Mouse (Mus musculus) E14TG2a.4 (cell line): Measurements from ENCODE around the gene Lzts2.
"Not testable (repeated sequence)": the region's sequence is repeated elsewhere in the genome, so short reads cannot be mapped to it uniquely, and the experiment has no call there.

Experiments used
- H3K27me3 ChIP-seq: 2 replicates; pipeline ENCODE4 v1.6.1; 2014; ENCODE audit warnings: low read length, control low read depth; ENCODE audit not compliant: insufficient read depth
- H3K36me3 ChIP-seq: 2 replicates; pipeline ENCODE4 v1.6.1; 2014; ENCODE audit warnings: low read length, control low read depth; ENCODE audit not compliant: insufficient read depth
- H3K4me1 ChIP-seq: replicated peaks from 2 replicates; pipeline ENCODE4 v1.6.1; 2014; ENCODE audit warnings: low read depth, low read length, control low read depth
- H3K4me3 ChIP-seq: replicated peaks from 2 replicates; pipeline ENCODE4 v1.5.1; 2014; ENCODE audit warnings: mild to moderate bottlenecking, low read length
- H3K9me3 ChIP-seq: 2 replicates; pipeline ENCODE4 v1.6.1; 2014; ENCODE audit warnings: low read length, control low read depth
- CTCF ChIP-seq: conservative IDR thresholded peaks from 2 replicates; pipeline ENCODE4 v1.5.1; 2014; ENCODE audit warnings: low read length
- NANOG ChIP-seq: IDR thresholded peaks from 2 replicates; pipeline ENCODE4 v1.6.1; 2014; ENCODE audit warnings: borderline replicate concordance, low read length, mixed read lengths
- POU5F1 ChIP-seq: IDR thresholded peaks from 2 replicates; pipeline ENCODE4 v1.6.1; 2014; ENCODE audit warnings: low read length, borderline replicate concordance

Lzts2 gene

DNA sequence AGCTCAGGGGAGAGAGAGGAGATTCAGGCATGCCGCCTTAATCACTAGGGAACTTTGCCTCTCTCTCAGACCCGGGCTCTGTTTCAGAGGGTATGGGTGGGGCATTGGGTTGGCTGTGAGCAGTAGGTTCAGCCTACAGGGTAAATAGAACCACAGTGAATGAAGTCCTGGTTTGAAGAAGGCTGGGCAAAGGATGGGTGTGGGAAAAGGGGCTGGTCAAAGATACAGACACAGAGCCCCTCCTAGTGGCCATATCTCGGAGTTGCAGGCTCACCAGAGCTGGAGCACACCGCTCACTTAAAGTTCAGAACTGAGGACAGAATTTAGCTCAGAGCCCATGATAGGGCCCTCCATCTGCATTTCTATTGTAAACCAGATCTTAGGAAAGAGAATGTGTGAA is 17.6 kb downstream of the Lzts2 start:
- H3K4me1 ChIP-seq = peaks cover 71% of the 10 kb centered on the region
- peaks cover 11% of the 10 kb centered on the region for H3K36me3 ChIP-seq
- no peaks in the 10 kb centered on the region for H3K9me3 ChIP-seq
- no peak overlapping the region for H3K4me3 ChIP-seq
- H3K27me3 ChIP-seq = peaks cover 42% of the 10 kb centered on the region
- TF ChIP-seq CTCF (peak; percentile 83), POU5F1 (no peak)

DNA sequence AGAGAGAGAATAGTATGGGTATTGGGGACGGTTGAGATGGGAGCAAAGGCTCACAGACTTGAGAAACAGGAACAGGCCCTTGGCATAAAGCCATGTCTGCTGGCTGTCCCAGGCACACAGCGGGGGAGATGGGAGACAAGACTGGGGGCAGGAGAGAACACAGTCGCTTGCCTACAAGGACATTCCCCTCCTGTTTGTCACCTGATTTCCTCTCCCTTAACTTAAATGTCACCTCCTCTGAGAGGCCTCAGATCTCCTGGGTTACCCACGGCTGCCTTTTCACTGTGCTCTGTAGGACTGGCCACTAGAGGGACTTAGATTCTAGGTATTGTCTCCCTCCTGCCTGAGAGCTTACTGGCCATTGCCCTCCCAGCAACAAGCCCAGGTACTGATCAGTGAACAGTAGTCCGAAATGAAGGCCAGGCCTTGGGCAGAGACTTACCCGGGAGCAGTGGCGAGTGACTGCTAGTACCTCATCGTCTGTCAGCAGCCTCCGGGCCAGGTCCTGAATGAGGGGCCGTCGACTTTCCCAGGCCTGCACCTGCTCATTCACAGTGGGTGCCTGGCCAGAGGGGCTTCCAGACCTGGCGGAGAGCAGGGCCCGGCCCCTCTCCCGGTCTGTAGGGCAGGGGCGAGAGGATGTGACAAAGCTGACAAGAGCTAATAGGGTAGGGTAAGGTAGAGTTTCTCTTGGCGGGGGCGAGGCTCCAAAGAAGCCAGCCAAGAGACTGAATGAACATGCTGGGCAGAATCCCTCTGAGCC is 18.5 kb downstream of the Lzts2 start:
- no peak for TF ChIP-seq NANOG
- TF ChIP-seq CTCF = peak; percentile 38; the same call in 1 of the 2 replicates
- TF ChIP-seq POU5F1 = no peak
- Histone ChIP-seq H3K4me3 (peak overlapping the region; percentile 32), H3K4me1 (peaks cover 70% of the 10 kb centered on the region), H3K27me3 (peaks cover 38% of the 10 kb centered on the region), H3K9me3 (no peaks in the 10 kb centered on the region), H3K36me3 (0 out of 2 replicates have a peak, but pooled peaks cover 2% of the 10 kb centered on the region)

DNA sequence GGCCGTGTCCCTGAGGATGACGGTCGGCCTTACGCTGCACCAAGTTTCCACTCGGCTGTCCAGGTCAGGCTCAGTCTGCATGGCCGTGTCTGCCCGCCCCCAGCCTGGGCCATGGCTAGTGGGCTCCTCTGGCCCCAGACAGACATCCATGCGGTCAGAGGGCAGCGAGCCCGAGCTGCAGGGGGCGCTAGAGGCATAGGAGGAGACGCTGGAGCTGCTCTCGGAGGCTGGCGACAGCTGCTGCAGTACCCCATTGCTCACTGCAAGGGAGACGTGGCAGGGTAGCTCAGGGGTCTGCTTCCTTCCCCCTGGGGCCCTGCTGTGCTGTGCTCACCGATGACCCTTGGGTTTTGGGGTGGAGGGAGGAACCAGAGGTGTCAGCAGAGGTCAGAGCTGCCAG is 22.7 kb downstream of the Lzts2 start:
- Histone ChIP-seq H3K4me1 (peaks cover 62% of the 10 kb centered on the region), H3K27me3 (peaks cover 54% of the 10 kb centered on the region), H3K4me3 (0 out of 2 replicates have a peak overlapping the region, but pooled peaks have one; percentile 20), H3K9me3 (no peaks in the 10 kb centered on the region), H3K36me3 (no peaks in the 10 kb centered on the region)
- TF ChIP-seq POU5F1 = no peak
- no peak for TF ChIP-seq NANOG
- peak; percentile 55 for TF ChIP-seq CTCF

DNA sequence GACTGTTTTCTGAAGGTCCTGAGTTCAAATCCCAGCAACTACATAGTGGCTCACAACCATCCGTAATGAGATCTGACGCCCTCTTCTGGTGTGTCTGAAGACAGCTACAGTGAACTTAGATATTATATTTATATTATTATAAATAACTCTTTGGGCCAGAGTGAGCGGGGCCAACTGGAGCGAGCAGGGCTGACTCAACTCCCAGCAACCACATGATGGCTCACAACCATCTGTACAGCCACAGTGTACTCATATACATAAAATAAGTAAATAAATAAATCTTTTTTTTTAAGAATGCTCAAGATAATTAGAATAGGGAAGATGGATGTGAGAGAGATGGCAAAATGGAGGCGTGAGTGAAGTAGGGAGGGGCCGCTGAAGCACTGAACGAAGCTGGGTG is 24.0 kb downstream of the Lzts2 start:
- not testable (repeated sequence) for H3K36me3 ChIP-seq, H3K9me3 ChIP-seq, H3K4me3 ChIP-seq
- H3K4me1 ChIP-seq = peaks cover 51% of the 10 kb centered on the region
- peaks cover 67% of the 10 kb centered on the region for H3K27me3 ChIP-seq

DNA sequence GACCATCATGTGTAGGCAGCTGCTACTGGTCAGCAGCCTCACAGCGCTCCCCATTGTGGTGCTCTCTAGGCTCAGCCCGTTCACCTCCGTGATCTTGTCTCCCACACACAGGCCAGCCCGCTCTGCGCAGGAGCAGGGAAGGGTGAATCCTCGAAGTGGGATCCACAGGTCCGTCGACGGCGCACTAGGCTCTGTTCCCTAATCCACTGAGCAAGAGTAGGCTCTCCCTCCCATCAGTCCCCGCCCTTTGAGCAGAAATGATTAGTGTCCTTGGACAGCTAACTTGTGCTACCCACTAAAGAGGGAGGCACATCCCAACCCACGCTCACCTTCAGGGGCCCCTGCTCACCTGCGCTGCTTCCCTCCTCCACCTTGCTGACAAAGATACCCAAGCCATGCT is 26.0 kb downstream of the Lzts2 start:
- peaks cover 87% of the 10 kb centered on the region for H3K27me3 ChIP-seq
- H3K9me3 ChIP-seq = no peaks in the 10 kb centered on the region
- peak overlapping the region; percentile 68 for H3K4me3 ChIP-seq
- no peaks in the 10 kb centered on the region for H3K36me3 ChIP-seq
- TF ChIP-seq NANOG (no peak), CTCF (no peak), POU5F1 (no peak)
- peaks cover 57% of the 10 kb centered on the region for H3K4me1 ChIP-seq

DNA sequence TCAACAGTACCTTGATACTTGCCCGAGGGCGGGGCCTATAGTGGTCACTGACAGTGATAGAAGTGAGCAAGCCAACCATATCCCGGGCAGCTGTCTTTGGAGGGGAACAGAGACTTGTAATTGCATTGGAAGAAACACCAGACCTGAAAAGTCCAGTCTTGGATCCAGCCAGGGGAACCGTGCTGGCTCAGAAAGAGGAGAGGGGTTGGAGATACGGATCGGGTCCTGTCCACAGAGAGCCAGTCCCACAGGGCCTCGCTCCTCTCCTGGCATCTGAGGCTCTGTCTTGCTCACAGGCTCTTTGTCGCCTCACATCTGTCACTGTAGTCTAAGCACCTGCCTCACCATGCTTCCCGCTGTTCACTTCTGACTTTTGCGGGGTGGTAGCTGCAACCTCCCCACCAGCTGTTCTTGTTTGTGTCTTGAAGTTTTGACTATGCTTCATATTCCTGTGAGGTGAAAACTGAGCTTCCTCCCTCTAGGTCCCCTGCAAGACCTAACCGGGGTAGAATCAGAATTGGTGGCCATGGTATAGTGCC is 30.2 kb downstream of the Lzts2 start:
- H3K36me3 ChIP-seq = no peaks in the 10 kb centered on the region

DNA sequence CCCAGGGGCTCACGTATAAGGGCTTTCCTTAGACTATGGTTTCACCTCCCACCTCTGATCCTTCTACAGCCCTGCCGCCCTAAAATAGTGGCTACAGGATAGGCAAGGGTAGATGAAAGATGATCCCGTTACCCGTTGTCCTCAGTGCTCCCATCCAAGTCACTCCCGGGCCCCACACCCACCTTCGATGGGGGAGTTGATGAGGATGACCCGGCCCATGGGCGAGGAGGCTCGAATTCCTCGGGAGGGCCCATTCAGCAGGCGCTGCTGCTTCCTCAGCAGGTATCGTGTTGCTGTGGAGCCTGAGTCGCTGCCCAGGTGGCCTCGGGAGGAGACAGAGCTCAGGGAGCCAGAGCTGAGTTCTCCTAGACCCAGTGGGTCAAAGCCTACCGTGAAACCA is 31.0 kb downstream of the Lzts2 start:
- Histone ChIP-seq H3K4me3 (peak overlapping the region; percentile 74), H3K4me1 (peaks cover 70% of the 10 kb centered on the region)
- TF ChIP-seq CTCF (no peak), NANOG (no peak), POU5F1 (no peak)

More for the DNA sequence above, 30.2 kb downstream of the Lzts2 start:
- TF ChIP-seq NANOG (no peak), POU5F1 (no peak), CTCF (no peak)
- H3K9me3 ChIP-seq = no peaks in the 10 kb centered on the region
- H3K4me1 ChIP-seq = peaks cover 70% of the 10 kb centered on the region
- H3K4me3 ChIP-seq = no peak overlapping the region
- H3K27me3 ChIP-seq = peaks cover 96% of the 10 kb centered on the region

DNA sequence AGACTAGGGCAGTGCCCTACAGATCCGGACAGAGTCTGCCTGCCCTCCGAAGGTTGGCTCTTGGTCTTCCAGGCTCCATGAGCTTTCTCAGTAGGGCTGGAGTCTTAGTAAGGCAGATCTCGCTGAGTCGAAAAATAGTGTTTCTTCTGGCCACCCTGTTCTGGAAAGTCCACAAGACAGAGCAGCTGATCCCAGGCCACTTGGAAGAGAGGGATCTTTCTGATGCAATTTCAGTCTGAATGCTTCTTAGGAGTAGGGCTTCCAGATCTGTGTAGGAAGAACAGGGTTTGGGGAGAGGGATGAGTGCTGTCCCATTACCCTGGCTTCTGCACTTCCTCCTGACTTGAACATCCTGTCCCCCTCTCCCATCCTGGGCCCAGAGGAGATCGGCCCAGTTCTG is 31.4 kb downstream of the Lzts2 start, which contains the start of gene Pdzd7:
Gene Pdzd7, minus strand, starts transcription at position 67 of the 400 bp plus-strand sequence.
- Histone ChIP-seq H3K36me3 (no peaks in the 10 kb centered on the region), H3K4me1 (peaks cover 69% of the 10 kb centered on the region), H3K4me3 (peak within 1 kb of the TSS; percentile 74), H3K27me3 (peaks cover 96% of the 10 kb centered on the region), H3K9me3 (no peaks in the 10 kb centered on the region)
- no peak for TF ChIP-seq POU5F1
- no peak for TF ChIP-seq CTCF
- TF ChIP-seq NANOG = no peak

More for the DNA sequence above, 31.0 kb downstream of the Lzts2 start:
- Histone ChIP-seq H3K9me3 (no peaks in the 10 kb centered on the region), H3K36me3 (no peaks in the 10 kb centered on the region), H3K27me3 (peaks cover 96% of the 10 kb centered on the region)
